Mouse (Mus musculus) small intestine, adult 2 months (tissue): Measurements from ENCODE around the gene Kmo.

Source experiments
- CTCF ChIP-seq: fragments of 200-500 bp; IDR thresholded peaks from 2 replicates; pipeline ENCODE4 v1.5.1; 2012; ENCODE audit warnings: low read depth, mild to moderate bottlenecking, control low read depth, inconsistent platforms, low read length, moderate library complexity, mixed read lengths; ENCODE audit not compliant: insufficient replicate concordance, insufficient read length; ENCODE audit errors: extremely low read depth
- POLR2A ChIP-seq: fragments of 200-500 bp; IDR thresholded peaks from 2 replicates; pipeline ENCODE4 v1.6.1; 2012; ENCODE audit warnings: low read depth, mild to moderate bottlenecking, control low read depth, inconsistent platforms, low read length, moderate library complexity

DNA sequence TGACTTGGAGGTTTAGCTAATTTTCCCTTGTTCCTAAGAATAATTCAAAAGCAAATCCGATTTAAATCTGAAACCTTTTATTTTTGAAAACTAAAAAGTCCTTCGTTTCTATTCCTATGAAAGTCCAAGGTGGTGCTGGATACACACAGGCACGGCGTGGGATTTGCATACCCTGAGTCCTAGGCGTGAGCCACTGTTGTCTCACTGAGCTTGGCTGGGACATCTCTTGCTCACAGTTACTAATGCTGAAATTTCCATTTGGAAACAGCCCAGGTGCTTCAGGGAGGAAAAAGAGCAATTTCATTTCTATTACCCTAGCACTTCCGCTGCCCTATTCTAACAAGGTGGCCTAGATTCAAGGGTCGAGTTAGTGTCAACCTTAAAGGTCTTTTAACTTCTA lies 39.8 kb upstream of the Kmo start:
- TF ChIP-seq CTCF, result no peak
- TF ChIP-seq POLR2A, result no peak
